Mouse (Mus musculus) heart, adult 2 months (tissue): ENCODE measurements around the gene Gm20388. TPM values are rescaled to one million over a fixed set of nuclear protein-coding genes. Genes with fewer than 3 reads are reported as not detected.
A peak's percentile ranks its signal among the peaks of the same experiment; 100 is the strongest.

Experiments
- DNase-seq, 2 experiments: peaks; one replicate each; pipeline ENCODE4 v3.0.0; 2021
- H3K27ac ChIP-seq: fragments of 200-600 bp; 2 replicates; pipeline ENCODE4 v1.8.1; 2022
- H3K27me3 ChIP-seq: fragments of 200-500 bp; 2 replicates; pipeline ENCODE4 v1.6.1; 2012; ENCODE audit warnings: mild to moderate bottlenecking, low read length, inconsistent platforms, mixed read lengths; ENCODE audit not compliant: control insufficient read depth, insufficient read depth
- H3K36me3 ChIP-seq: fragments of 200-500 bp; 2 replicates; pipeline ENCODE4 v1.6.1; 2012; ENCODE audit warnings: low read length, inconsistent platforms; ENCODE audit not compliant: control insufficient read depth, insufficient read depth
- H3K4me1 ChIP-seq: fragments of 200-500 bp; 2 replicates; pipeline ENCODE4 v1.6.1; 2011; ENCODE audit warnings: low read length; ENCODE audit not compliant: control insufficient read depth, insufficient read depth
- H3K4me3 ChIP-seq: fragments of 200-600 bp; 2 replicates; pipeline ENCODE4 v1.8.1; 2022
- H3K79me2 ChIP-seq: fragments of 200-500 bp; replicated peaks from 2 replicates; pipeline ENCODE4 v1.6.1; 2012; ENCODE audit warnings: mild to moderate bottlenecking, inconsistent platforms, low read length, moderate library complexity, mixed read lengths; ENCODE audit not compliant: control insufficient read depth, insufficient read depth
- H3K9ac ChIP-seq: fragments of 200-500 bp; 2 replicates; pipeline ENCODE4 v1.6.1; 2012; ENCODE audit warnings: low read depth, mild to moderate bottlenecking, control low read depth, inconsistent platforms, low read length, mixed read lengths
- CTCF ChIP-seq: fragments of 200-600 bp; IDR thresholded peaks from 2 replicates; pipeline ENCODE4 v1.8.1; 2022; ENCODE audit warnings: antibody characterized with exemption, mild to moderate bottlenecking, moderate library complexity
- EP300 ChIP-seq: fragments of 200-500 bp; IDR thresholded peaks from 2 replicates; pipeline ENCODE4 v1.6.1; 2011; ENCODE audit warnings: low read depth, low read length, control low read depth; ENCODE audit not compliant: insufficient read depth
- POLR2A ChIP-seq: fragments of 200-500 bp; IDR thresholded peaks from 2 replicates; pipeline ENCODE4 v1.6.1; 2011; ENCODE audit warnings: mild to moderate bottlenecking, low read depth, low read length, control low read depth; ENCODE audit not compliant: insufficient read depth
- WGBS: fragments of 180-500 bp; shearing (Covaris S2); methylation state at CpG from one replicate; pipeline ENCODE4 v1.1.7; 2018; 5-methylcytosine and 5-hydroxymethylcytosine counted together
- intact Hi-C: fragments of 180-260 bp; cut with DNase I; formaldehyde crosslinking; loops from one replicate; pipeline ENCODE4 v1.15.1; 2025
- polyA plus RNA-seq: library from polyadenylated mRNA; depleted of rRNA; stranded (reverse); fragments of >200 nt; gene quantifications from 2 replicates; pipeline ENCODE4 v1.2.3, GENCODE M21; 2012
- total RNA-seq, 2 experiments: library from RNA; stranded (reverse); gene quantifications; 2 replicates each; pipeline ENCODE4 v1.2.3; 2021

The Gm20388 gene
- total and polyA plus RNA-seq, 3 experiments = 1.8 to 32.3 TPM; not detected in 1

DNA sequence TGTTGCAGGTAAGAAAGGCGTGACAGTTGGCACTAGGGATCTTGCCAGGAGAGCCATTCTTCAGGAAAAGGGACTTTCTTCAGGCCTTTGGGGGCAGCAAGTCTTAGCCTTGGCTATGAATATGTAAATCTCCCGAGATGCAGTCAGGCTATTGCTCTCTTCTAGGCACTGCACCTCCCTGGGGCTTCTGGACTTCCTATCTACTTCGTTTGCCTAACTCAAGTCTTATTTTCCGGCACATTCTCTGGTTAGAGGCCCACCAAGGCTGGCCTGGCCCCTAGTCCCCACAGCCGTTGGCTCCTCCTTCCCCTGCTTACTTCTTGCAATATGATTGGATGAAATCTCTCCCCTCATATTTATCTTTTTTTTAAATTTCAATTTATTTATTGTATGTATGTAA is 4178.4 kb downstream of the Gm20388 start:
- 95% methylated on average over 5 of the region's 5 CpGs for WGBS
- H3K4me1 ChIP-seq = no peaks in the 10 kb centered on the region
- intact Hi-C loops = no loop called here

DNA sequence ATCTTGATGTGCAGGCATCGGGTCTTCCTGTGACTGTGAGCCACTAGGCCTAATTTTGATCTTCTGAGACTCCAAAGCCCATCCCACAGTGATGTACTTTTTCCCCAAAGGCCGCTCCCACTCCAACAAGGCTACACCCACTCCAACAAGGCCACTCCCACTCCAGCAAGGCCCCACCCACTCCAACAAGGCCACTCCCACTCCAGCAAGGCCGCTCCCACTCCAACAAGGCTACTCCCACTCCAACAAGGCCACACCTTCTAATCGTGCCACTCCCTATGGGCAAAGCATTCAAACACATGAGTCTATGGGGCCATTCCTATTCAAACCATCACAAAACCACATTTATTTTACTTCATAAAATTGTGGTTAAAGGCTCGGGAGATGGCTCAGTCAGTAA is 4179.8 kb downstream of the Gm20388 start:
- H3K4me1 ChIP-seq = no peaks in the 10 kb centered on the region
- no peak overlapping the region for H3K4me3 ChIP-seq
- DNase-seq = no peak
- 90% methylated on average over 5 of the region's 5 CpGs for WGBS
- no peak overlapping the region for H3K9ac ChIP-seq
- intact Hi-C loops = no loop called here
- no peaks in the 10 kb centered on the region for H3K79me2 ChIP-seq
- no peak overlapping the region for H3K27ac ChIP-seq
- no peak for TF ChIP-seq CTCF
- TF ChIP-seq POLR2A = no peak
- no peak for TF ChIP-seq EP300
- no peaks in the 10 kb centered on the region for H3K27me3 ChIP-seq
- no peaks in the 10 kb centered on the region for H3K36me3 ChIP-seq

More for the DNA sequence above, 4178.4 kb downstream of the Gm20388 start:
- Histone ChIP-seq H3K9ac (no peak overlapping the region), H3K79me2 (no peaks in the 10 kb centered on the region), H3K36me3 (no peaks in the 10 kb centered on the region), H3K27ac (no peak overlapping the region), H3K4me3 (no peak overlapping the region), H3K27me3 (no peaks in the 10 kb centered on the region)
- TF ChIP-seq CTCF (no peak), POLR2A (no peak), EP300 (no peak)
- DNase-seq = no peak

DNA sequence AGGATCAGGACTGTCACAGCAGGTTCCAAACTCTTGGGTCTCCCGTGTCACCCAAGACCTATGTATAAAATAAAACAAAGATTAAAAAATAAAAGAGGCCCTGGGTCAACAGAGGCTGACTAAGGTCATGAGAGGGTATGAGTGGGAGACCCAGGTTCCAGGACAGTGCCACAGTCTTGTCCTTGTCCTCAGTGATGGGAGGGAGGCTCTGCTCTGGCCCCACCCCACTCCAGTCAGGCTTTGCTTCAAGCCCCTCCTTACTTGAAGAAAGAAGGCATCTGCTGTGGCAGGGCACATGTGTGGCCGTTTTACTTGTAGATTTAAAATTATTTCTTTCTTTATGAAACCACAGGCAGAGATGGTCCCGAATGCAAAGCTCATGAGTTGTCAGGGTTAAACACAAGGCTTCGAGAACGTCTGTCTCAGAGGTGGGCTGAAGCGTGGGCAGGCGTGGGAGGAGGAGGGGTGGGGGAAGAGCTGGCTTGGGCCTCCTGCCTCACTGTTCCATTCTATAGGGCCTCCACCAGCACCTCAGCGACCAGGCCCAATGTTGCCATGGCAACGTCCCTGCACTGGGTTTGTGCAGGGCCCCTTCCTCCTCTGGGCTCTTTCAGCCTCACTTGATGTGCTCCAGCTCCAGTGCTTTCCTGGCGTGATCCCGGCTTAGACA is 4188.4 kb downstream of the Gm20388 start:
- H3K79me2 ChIP-seq = no peaks in the 10 kb centered on the region
- H3K36me3 ChIP-seq = no peaks in the 10 kb centered on the region
- no peaks in the 10 kb centered on the region for H3K4me1 ChIP-seq
- 59% methylated on average over 11 of the region's 11 CpGs for WGBS
- H3K27ac ChIP-seq = no peak overlapping the region
- no peak overlapping the region for H3K4me3 ChIP-seq
- no peak for DNase-seq
- no peak for TF ChIP-seq POLR2A
- TF ChIP-seq EP300 = no peak
- TF ChIP-seq CTCF = no peak
- no peak overlapping the region for H3K9ac ChIP-seq
- intact Hi-C loops = no loop called here
- H3K27me3 ChIP-seq = no peaks in the 10 kb centered on the region

DNA sequence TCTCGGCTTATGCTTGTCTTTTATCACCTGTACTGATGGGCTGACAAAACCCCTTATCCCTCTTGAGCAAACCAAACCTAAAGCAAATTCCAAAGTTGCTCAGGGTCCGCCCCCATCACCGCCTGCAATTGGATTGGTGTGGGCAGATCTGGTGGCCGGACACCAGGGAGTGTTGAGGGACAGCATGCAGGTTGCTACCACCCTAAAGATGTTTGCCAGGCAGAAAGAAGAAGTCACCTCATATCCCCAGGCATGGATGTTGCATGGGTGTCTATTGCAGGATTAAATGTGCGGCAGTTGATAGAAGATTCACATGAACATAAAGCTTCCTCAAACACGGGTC is 4189.0 kb downstream of the Gm20388 start:
- DNase-seq = no peak
- Histone ChIP-seq H3K27me3 (no peaks in the 10 kb centered on the region), H3K4me3 (no peak overlapping the region), H3K27ac (no peak overlapping the region), H3K36me3 (no peaks in the 10 kb centered on the region), H3K79me2 (no peaks in the 10 kb centered on the region), H3K9ac (no peak overlapping the region), H3K4me1 (no peaks in the 10 kb centered on the region)
- intact Hi-C loops = no loop called here
- 83% methylated on average over 6 of the region's 6 CpGs for WGBS
- TF ChIP-seq CTCF = no peak

GRCm38 (mm10) chr8:124105869-124106268 is 4195.2 kb downstream of the Gm20388 start:
- WGBS = 52% methylated on average over 6 of the region's 6 CpGs
- Histone ChIP-seq H3K79me2 (no peaks in the 10 kb centered on the region), H3K27me3 (no peaks in the 10 kb centered on the region), H3K4me3 (no peak overlapping the region), H3K4me1 (peaks cover 2% of the 10 kb centered on the region; the same call in 1 of the 2 replicates), H3K36me3 (no peaks in the 10 kb centered on the region), H3K9ac (no peak overlapping the region), H3K27ac (no peak overlapping the region)
- peak in 1 of 2 experiments; percentile 7 for DNase-seq
- TF ChIP-seq POLR2A (no peak), CTCF (0 out of 2 replicates have a peak, but pooled peaks have one; percentile 7), EP300 (no peak)
- intact Hi-C loops = no loop called here

- Histone ChIP-seq H3K27me3 (no peaks in the 10 kb centered on the region), H3K27ac (no peak overlapping the region)
- WGBS = 58% methylated on average over 7 of the region's 7 CpGs
Measured at GRCm38 (mm10) chr8:124106328-124107195, 4195.9 kb downstream of the Gm20388 start.

More at GRCm38 (mm10) chr8:124106328-124107195, 4195.9 kb downstream of the Gm20388 start:
- H3K36me3 ChIP-seq = no peaks in the 10 kb centered on the region
- H3K4me3 ChIP-seq = no peak overlapping the region
- intact Hi-C loops = no loop called here
- TF ChIP-seq CTCF (no peak), EP300 (no peak), POLR2A (no peak)
- peaks cover 2% of the 10 kb centered on the region; the same call in 1 of the 2 replicates for H3K4me1 ChIP-seq
- H3K9ac ChIP-seq = no peak overlapping the region
- DNase-seq = no peak
- no peaks in the 10 kb centered on the region for H3K79me2 ChIP-seq
